Mouse (Mus musculus) forelimb bud, embryonic 11.5 days (tissue): ENCODE measurements around the gene Gm5799.
"Not testable (repeated sequence)": the region's sequence is repeated elsewhere in the genome, so short reads cannot be mapped to it uniquely, and the experiment has no call there.

Source experiments
- DNase-seq: peaks from one replicate; pipeline ENCODE4 v3.0.0-alpha.2; 2012; ENCODE audit warnings: low read depth, low spot score

The Gm5799 gene

GRCm38 (mm10) chr14:43543276-43543675 lies at the start of gene Gm5799:
TSS of gene Gm5799 (plus strand) at chr14:43543576.
- DNase-seq = not testable (repeated sequence)

DNA sequence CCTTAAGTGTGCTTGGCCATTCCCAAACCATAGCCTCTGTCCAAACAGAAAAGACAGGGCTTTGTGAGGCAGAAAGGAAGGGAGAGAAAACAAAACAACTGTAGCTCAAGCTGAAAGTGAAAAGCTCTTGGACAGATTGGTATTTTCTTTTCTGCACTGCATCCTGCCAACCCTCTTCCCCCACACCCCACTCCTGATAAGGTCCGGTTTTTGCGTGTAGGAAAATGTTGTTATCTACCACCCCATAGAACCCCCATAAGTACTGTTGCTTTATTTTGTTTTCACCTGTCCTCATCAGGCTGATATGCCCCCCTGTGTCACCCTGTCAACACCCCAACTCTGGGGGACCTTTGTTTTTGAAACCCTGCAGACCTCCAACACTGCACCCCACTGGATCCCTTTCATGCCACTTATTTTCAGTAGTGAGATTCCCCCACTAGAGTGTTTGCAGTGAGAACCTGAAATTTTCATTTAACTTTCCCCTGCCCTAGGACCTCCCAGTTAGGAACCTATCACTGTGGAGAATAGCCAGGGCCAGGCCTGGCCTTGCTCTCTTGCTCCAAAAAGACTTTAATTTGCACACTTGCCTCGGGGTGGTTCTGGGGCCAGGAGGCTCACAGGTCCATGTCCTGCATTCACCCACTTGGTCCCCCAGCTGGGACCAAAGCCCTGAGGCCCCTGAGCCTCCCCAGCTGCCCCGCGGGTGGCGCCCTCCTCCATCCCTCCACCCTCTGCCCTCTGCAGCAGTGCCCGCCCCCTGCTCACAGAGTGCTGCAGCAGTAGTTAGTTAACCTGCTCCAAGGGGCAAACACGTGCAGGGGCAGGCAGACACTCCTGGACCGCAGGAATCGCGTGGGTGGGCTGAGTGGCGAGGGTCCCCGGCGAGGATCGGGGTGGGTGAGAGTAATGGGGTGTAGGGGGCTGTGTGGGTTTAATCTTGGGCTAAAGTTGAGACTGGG lies 12.0 kb upstream of the Gm5799 start:
- DNase-seq = not testable (repeated sequence)

GRCm38 (mm10) chr14:43532011-43532383 lies 11.4 kb upstream of the Gm5799 start:
- not testable (repeated sequence) for DNase-seq

- DNase-seq = not testable (repeated sequence)
These were observed 11.0 kb upstream of the Gm5799 start for GRCm38 (mm10) chr14:43532387-43532786.

DNA sequence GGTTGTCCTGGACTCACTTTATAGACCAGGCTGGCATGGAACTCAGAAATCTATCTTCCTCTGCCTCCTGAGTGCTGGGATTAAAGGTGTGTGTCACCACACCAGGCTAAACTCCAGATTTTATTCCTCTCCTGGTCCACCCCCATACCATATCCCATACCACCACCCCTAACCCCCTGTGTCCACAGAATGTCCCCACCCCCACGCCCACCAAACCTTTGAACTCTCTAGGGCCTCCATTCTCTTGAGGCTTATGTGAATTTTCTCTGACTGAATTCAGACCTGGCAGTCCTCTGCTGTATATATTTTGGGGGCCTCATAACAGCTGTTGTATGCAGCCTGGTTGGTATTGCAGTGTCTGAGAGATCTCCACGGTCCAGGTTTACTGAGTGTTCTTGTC lies 5.2 kb upstream of the Gm5799 start:
- not testable (repeated sequence) for DNase-seq

DNA sequence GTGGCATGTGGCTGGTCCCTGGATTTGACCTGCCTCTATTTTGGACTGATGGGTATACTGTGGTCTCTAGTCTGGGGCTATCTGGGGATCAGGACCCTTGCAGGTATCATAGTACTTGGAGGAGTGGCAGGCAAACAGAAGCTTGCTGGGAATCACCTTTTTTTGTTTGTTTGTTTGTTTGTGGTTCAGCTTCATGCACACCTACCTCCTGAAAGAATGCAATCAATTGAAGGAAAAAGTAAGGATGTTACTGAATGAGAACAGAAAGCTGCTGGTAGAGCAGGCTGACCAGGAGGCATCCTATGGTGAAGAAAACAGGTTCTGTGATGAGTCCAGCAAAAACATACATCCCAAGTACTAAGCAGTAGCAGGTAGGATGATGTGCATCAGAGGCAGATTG lies 2.9 kb downstream of the Gm5799 start:
- not testable (repeated sequence) for DNase-seq

DNA sequence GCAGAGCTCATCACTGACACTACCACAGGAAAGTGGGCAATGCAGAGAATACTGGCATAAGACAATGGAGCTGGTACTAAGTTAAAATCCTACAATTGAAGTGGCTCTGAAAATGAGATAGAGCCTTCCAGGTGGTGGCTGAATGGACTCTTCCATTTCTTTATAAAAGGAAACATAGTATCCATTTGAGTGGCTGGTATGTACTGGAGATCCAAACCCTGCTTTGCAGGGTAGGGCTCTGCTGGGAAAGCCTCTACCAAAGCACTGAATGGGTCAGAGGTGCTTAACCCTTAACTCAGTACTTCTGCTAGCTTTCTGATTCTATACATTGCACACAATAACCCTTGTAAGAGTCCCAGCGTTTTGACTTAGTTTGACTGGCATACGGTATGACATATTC lies 8.9 kb downstream of the Gm5799 start:
- not testable (repeated sequence) for DNase-seq

GRCm38 (mm10) chr14:43577969-43578368 lies 34.6 kb downstream of the Gm5799 start:
- not testable (repeated sequence) for DNase-seq

DNA sequence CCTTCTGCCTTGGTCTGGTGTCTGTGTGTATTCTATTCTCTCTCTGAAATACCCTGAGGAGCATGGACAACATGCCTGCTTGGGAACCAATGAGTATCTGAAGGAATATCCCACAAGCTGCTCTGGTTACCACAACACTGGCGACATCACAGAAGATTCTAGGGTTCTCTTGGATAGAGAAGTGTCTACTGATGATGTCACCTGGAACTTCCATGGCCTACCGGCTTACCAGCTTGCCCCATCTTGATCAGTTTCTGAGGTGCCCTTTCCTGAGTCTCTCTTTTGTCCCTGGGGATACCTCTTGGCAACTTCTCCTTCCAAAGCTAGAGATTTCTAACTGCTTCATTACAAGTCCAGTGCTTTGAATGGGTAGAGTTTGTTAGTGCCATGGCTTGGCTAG lies 35.7 kb downstream of the Gm5799 start, which contains the start of gene Gm17654:
TSS of gene Gm17654 (minus strand) at position 101 of the 400 bp plus-strand sequence.
- not testable (repeated sequence) for DNase-seq
